ENCODE assay signal across 24 mouse cellular contexts in the genomic region with DNA sequence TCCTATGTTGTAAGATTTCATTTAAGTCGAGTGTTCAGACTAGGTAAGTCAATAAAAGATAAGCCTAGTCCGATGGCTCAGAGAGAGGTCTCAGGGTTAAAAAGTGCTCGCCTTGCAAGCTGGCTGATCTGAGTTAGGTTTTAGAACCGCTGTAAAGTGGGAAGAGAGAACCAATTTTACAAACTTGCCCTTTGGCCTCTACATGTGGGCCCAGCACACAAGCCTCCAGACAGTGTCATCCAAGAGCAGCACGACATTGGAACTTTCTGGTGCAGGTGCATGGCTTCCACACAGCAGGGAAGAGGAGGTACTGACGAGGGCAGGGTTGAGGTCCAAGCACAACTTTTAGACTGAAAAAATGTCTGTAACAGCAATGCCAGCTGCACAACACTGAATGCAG. TPM values are rescaled to one million over a fixed set of nuclear protein-coding genes. Genes with fewer than 3 reads are reported as not detected.
A peak's percentile ranks its signal among the peaks of the same experiment; 100 is the strongest.
DNase-seq lines count a peak whose midpoint lies in the region; ATAC-seq and TF ChIP-seq lines count a peak whose summit lies in the region.
"Had no signal": no experiment of that assay in that cellular context is flagged by ENCODE, and none has a peak within 500 bp of the region (broad histone marks: within the 10 kb centered on the region; RNA-seq: fewer than 3 reads in every experiment).

No protein-coding gene starts in this region.

- H3K4me2 ChIP-seq in liver, embryonic 11.5 days, result no peak overlapping the region
- no peak overlapping the region for H3K4me2 ChIP-seq in liver, embryonic 15.5 days
- no peak overlapping the region for H3K4me2 ChIP-seq in liver, embryonic 12.5 days
- H3K4me2 ChIP-seq: embryonic facial prominence, embryonic 12.5 days; forebrain, embryonic 13.5 days; forebrain, embryonic 15.5 days had no signal

- H3K79me2 ChIP-seq in liver, adult 2 months (ENCODE audit: control insufficient read depth, insufficient read depth, low read length), result no peaks in the 10 kb centered on the region; the same call in 1 of the 2 replicates

- H3K4me3 ChIP-seq in liver, adult 2 months (ENCODE audit: insufficient read depth, low read depth, low read length), result no peak overlapping the region
- H3K4me3 ChIP-seq in liver, embryonic 11.5 days (ENCODE audit: low read depth, low read length), result no peak overlapping the region
- no peak overlapping the region for H3K4me3 ChIP-seq in liver, embryonic 15.5 days (replicated peaks)
- no peak overlapping the region for H3K4me3 ChIP-seq in liver, embryonic 12.5 days
- H3K4me3 ChIP-seq: embryonic facial prominence, embryonic 10.5 days; embryonic facial prominence, embryonic 12.5 days; forebrain, embryonic 13.5 days; forebrain, embryonic 15.5 days had no signal

- peaks cover 11% of the 10 kb centered on the region for H3K4me1 ChIP-seq in liver, adult 2 months (ENCODE audit: control insufficient read depth, insufficient read depth, low read length)
- no peaks in the 10 kb centered on the region for H3K4me1 ChIP-seq in liver, embryonic 11.5 days (replicated peaks; ENCODE audit: control insufficient read depth, insufficient read depth, low read length)
- H3K4me1 ChIP-seq in liver, embryonic 15.5 days (replicated peaks), result 0 out of 2 replicates have a peak, but pooled peaks cover 2% of the 10 kb centered on the region
- H3K4me1 ChIP-seq in liver, embryonic 12.5 days, result peaks cover 5% of the 10 kb centered on the region
- H3K4me1 ChIP-seq: embryonic facial prominence, embryonic 10.5 days; embryonic facial prominence, embryonic 12.5 days; forebrain, embryonic 13.5 days; forebrain, embryonic 15.5 days had no signal

- WGBS in liver, adult 2 months, result 28% methylated on average over 6 of the region's 6 CpGs
- WGBS in liver, embryonic 11.5 days, result 79% methylated on average over 6 of the region's 6 CpGs
- 74% methylated on average over 6 of the region's 6 CpGs for WGBS in liver, embryonic 15.5 days (ENCODE audit: insufficient replicate concordance)
- WGBS in liver, embryonic 12.5 days (ENCODE audit: insufficient replicate concordance), result 70% methylated on average over 6 of the region's 6 CpGs

- no peak for TF ChIP-seq POLR2A in liver, adult 2 months (IDR thresholded peaks at IDR 0.05; ENCODE audit: extremely low read depth, insufficient read depth, low read length)

- no peaks in the 10 kb centered on the region for H3K9me3 ChIP-seq in liver, embryonic 11.5 days (ENCODE audit: control insufficient read depth, low read length)
- no peaks in the 10 kb centered on the region for H3K9me3 ChIP-seq in liver, embryonic 15.5 days (replicated peaks)
- H3K9me3 ChIP-seq in liver, embryonic 12.5 days (replicated peaks), result no peaks in the 10 kb centered on the region
- H3K9me3 ChIP-seq: embryonic facial prominence, embryonic 10.5 days; embryonic facial prominence, embryonic 12.5 days; forebrain, embryonic 13.5 days; G1E had no signal

- H3K27ac ChIP-seq in liver, adult 2 months (replicated peaks; ENCODE audit: insufficient read depth, low read depth, low read length), result no peak overlapping the region
- H3K27ac ChIP-seq in liver, embryonic 11.5 days (ENCODE audit: low read depth, low read length), result no peak overlapping the region
- no peak overlapping the region for H3K27ac ChIP-seq in liver, embryonic 15.5 days (replicated peaks)
- H3K27ac ChIP-seq in liver, embryonic 12.5 days, result no peak overlapping the region
- H3K27ac ChIP-seq: embryonic facial prominence, embryonic 10.5 days; embryonic facial prominence, embryonic 12.5 days; forebrain, embryonic 13.5 days; forebrain, embryonic 15.5 days had no signal

- DNase-seq in liver, adult 2 months (ENCODE audit: extremely low read depth, low read depth, low spot score), result peak; percentile 86
- no peak for DNase-seq in liver, embryonic 11.5 days (ENCODE audit: low spot score)
- peak; percentile 55 for DNase-seq in yolk sac, embryonic 10.5 days (ENCODE audit: low spot score)
- no peak for DNase-seq in ovary, postnatal 14 days (ENCODE audit: low spot score)
- DNase-seq: adrenal gland, adult 8-10 months; adrenal gland, postnatal 14 days; adrenal gland, postnatal 36 days; B cell, adult 2 months; cerebellum, adult 11-12 months; cerebellum, adult 2 months; cerebellum, adult 9-10 months; cerebellum, postnatal 10 days; cerebellum, postnatal 25 days had no signal

- peaks cover 17% of the 10 kb centered on the region for H3K36me3 ChIP-seq in liver, adult 2 months (ENCODE audit: control insufficient read depth, insufficient read depth, low read length)
- H3K36me3 ChIP-seq in liver, embryonic 11.5 days (ENCODE audit: control insufficient read depth, insufficient read depth, low read length), result peaks cover 21% of the 10 kb centered on the region; the same call in 1 of the 2 replicates
- H3K36me3 ChIP-seq in liver, embryonic 15.5 days (replicated peaks), result peaks cover 61% of the 10 kb centered on the region
- peaks cover 80% of the 10 kb centered on the region for H3K36me3 ChIP-seq in liver, embryonic 12.5 days

- no peak overlapping the region for H3K9ac ChIP-seq in liver, adult 2 months (ENCODE audit: low read depth, low read length)
- H3K9ac ChIP-seq in liver, embryonic 11.5 days (ENCODE audit: low read depth, low read length), result no peak overlapping the region
- no peak overlapping the region for H3K9ac ChIP-seq in liver, embryonic 15.5 days
- H3K9ac ChIP-seq in liver, embryonic 12.5 days, result no peak overlapping the region
- H3K9ac ChIP-seq: embryonic facial prominence, embryonic 12.5 days; forebrain, embryonic 13.5 days; forebrain, embryonic 15.5 days had no signal

- no peak for TF ChIP-seq CTCF in liver, adult 2 months (IDR thresholded peaks at IDR 0.05; ENCODE audit: low read depth, low read length)

- no peak for ATAC-seq in liver, embryonic 11.5 days (replicated peaks; ENCODE audit: low FRiP score)
- ATAC-seq in liver, embryonic 15.5 days (ENCODE audit: insufficient read depth), result 0 out of 2 replicates have a peak, but pooled peaks have one; percentile 61
- ATAC-seq in liver, embryonic 12.5 days, result no peak; the same call in 1 of the 2 replicates
- ATAC-seq: activated CD4-positive, CD25-positive, alpha-beta regulatory T cell, adult 4 months; CD4-positive, CD25-positive, alpha-beta regulatory T cell, adult 4 months; forebrain, embryonic 13.5 days; forebrain, embryonic 15.5 days; Patski had no signal

- no peaks in the 10 kb centered on the region for H3K27me3 ChIP-seq in liver, adult 2 months (ENCODE audit: control insufficient read depth, insufficient read depth, low read length)
- H3K27me3 ChIP-seq in liver, embryonic 11.5 days (replicated peaks; ENCODE audit: control insufficient read depth, insufficient read depth, low read length), result no peaks in the 10 kb centered on the region
- H3K27me3 ChIP-seq in liver, embryonic 15.5 days, result no peaks in the 10 kb centered on the region
- no peaks in the 10 kb centered on the region for H3K27me3 ChIP-seq in liver, embryonic 12.5 days (replicated peaks)
- H3K27me3 ChIP-seq: CH12.LX; embryonic facial prominence, embryonic 12.5 days; forebrain, embryonic 13.5 days; forebrain, embryonic 15.5 days; Patski had no signal

RNA-seq across cellular contexts. Expression of a gene that starts 35.4 kb away (rescaled TPM):
- total RNA-seq in liver, adult 2 months (2014; rRNA removed), result 60.5 and 73.4 TPM in 2 replicates
- polyA plus RNA-seq in liver, adult 2 months (2012; rRNA removed), result 28.2 and 33.8 TPM in 2 replicates
- polyA plus RNA-seq in liver, embryonic 11.5 days (2014; fragmentation: Nextera tagmentation; extraction: Ambion mirVana), result 113 and 130 TPM in 2 replicates
- polyA plus RNA-seq in liver, embryonic 15.5 days (2015; fragmentation: Nextera tagmentation; extraction: Ambion mirVana), result 61.0 and 66.4 TPM in 2 replicates
- 102 and 106 TPM in 2 replicates for polyA plus RNA-seq in liver, embryonic 12.5 days (2016; fragmentation: Nextera tagmentation; extraction: Ambion mirVana)

Comparison
In these comparisons a context has a peak if more than half of its experiments do, and no peak if none do; other contexts are left out.
1. DNase-seq: peak in liver, adult 2 months (single experiment) and yolk sac, embryonic 10.5 days (single experiment); none in liver, embryonic 11.5 days (single experiment) and ovary, postnatal 14 days (single experiment).